Mouse (Mus musculus) gastrocnemius, postnatal 10 days (tissue): ENCODE data around the gene Rara. TPM values are rescaled to one million over a fixed set of nuclear protein-coding genes. Genes with fewer than 3 reads are reported as not detected.
"Not testable (repeated sequence)": the region's sequence is repeated elsewhere in the genome, so short reads cannot be mapped to it uniquely, and the experiment has no call there.

ENCODE experiments used
- DNase-seq: peaks from one replicate; pipeline ENCODE4 v3.0.0; 2021; ENCODE audit warnings: mixed read lengths
- long read RNA-seq, 2 experiments: library from polyadenylated mRNA; stranded (forward); transcript quantifications; one replicate each; pipeline ENCODE4 v2.0.0; 2021
- total RNA-seq, 2 experiments: library from RNA; stranded (reverse); gene quantifications; 2 replicates each; pipeline ENCODE4 v1.2.3; 2021

The Rara gene
- total RNA-seq = 10 to 100 TPM; 22.6 to 31.5 TPM
- long read RNA-seq, experiment 1, transcript Rara-204 (9 exons, 2,469 nt) = major isoform, 5 of 17 reads
- long read RNA-seq, experiment 1, partial matches to known transcripts = 7 of 17 reads
- long read RNA-seq, experiment 1, other reads (novel, unspliced or antisense) = 2 of 17 reads
- long read RNA-seq, experiment 2, transcript Rara-202 (8 exons, 3,238 nt) = major isoform, 7 of 21 reads
- long read RNA-seq, experiment 2, partial matches to known transcripts = 0 of 21 reads
- long read RNA-seq, experiment 2, other reads (novel, unspliced or antisense) = 10 of 21 reads

- no peak for DNase-seq
Measured at GRCm38 (mm10) chr11:98927438-98928076, at the start of gene Rara. Rara (plus strand) TSS chr11:98927818.

DNA sequence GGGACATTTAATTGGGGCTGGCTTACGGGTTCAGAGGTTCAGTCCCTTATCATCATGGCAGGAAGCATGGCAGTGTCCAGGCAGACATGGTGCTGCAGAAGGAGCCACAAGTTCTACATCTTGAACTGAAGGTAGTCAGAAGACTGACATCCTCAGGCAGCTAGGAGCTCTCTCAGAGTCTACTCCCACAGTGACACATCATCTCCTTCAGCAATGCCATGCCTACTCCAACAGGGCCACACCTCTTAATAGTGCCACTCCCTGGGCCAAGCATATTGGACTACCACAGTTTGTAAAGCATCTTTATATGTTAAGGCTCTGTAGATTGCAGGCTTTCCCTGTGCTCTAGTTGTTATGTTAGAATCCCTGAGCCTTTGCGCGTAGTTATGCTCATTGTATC is 39.9 kb upstream of the Rara start:
- DNase-seq = no peak

DNA sequence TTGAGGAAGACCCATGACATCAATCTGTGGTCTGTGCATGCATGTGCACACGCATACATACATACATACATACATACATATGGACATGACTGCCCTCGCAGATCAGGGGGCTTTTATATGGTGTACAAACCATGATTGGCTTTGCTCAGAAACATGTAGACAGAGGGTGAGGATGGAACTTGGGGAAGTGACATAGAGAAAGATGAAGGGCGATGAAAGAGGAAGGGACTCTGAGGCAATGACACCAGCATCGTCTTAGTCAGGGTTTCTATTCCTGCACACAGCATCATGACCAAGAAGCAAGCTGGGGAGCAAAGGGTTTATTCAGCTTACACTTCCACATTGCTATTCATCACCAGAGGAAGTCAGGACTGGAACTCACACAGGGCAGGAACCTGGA is 38.5 kb upstream of the Rara start:
- DNase-seq = no peak

- no peak for DNase-seq
Measured at GRCm38 (mm10) chr11:98889977-98890376, 37.6 kb upstream of the Rara start.

- no peak for DNase-seq
Measured at GRCm38 (mm10) chr11:98892426-98892825, 35.2 kb upstream of the Rara start.

GRCm38 (mm10) chr11:98900529-98901125 is 27.0 kb upstream of the Rara start:
- no peak for DNase-seq

DNA sequence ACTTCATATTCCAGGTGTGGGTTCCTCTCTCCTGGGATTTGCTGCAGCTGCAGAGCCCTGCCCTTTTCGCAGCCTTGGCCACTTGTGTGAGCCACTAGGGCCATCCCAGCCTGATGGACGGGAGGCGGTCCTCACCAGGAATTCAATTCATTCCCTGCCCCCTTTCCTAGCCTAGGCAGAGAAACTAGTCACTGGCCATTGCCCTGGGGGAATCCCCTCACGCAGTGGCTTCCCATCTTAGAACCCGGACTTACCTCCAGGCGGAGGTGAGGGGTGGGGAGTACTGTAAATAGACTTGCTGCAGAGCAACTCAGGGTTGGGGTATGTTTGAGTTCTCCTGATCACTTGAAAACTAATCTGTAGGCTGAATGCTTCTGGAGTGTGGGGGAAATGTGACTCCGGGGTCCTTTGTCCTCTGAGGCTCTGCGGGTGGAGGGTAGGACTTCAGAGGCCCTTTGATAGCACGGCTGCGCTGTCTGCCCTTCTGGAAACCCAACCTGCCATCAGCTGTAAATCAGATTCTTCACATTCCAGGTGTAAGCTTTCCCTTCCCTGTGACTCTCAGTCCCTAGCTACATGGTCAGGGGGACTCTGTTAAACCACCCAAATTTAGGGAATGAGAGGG is 24.9 kb upstream of the Rara start:
- DNase-seq = no peak

- DNase-seq = no peak
Measured at GRCm38 (mm10) chr11:98904577-98904976, 23.0 kb upstream of the Rara start.

- DNase-seq = no peak
Measured at GRCm38 (mm10) chr11:98905033-98905432, 22.6 kb upstream of the Rara start.

DNA sequence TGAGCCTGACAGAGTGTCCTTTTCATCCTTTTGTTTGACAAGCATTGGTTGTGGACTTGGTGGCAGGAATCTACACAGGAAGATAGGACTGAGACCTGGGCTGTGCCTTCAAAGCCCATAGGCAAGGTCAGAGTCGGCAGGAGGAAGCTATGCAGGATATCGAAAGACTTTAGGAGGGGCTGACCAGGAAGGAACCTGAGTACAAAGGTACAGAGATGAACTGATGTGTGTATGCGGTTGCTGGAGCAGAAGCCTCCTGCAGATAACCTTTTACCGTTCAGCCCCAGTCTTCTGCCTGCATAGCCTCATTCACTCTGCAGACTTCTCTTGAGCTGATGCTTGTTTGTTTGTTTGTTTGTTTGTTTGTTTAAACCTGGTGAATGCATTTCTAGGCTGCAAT is 22.0 kb upstream of the Rara start:
- no peak for DNase-seq

GRCm38 (mm10) chr11:98907063-98907436 is 20.6 kb upstream of the Rara start:
- DNase-seq = no peak

DNA sequence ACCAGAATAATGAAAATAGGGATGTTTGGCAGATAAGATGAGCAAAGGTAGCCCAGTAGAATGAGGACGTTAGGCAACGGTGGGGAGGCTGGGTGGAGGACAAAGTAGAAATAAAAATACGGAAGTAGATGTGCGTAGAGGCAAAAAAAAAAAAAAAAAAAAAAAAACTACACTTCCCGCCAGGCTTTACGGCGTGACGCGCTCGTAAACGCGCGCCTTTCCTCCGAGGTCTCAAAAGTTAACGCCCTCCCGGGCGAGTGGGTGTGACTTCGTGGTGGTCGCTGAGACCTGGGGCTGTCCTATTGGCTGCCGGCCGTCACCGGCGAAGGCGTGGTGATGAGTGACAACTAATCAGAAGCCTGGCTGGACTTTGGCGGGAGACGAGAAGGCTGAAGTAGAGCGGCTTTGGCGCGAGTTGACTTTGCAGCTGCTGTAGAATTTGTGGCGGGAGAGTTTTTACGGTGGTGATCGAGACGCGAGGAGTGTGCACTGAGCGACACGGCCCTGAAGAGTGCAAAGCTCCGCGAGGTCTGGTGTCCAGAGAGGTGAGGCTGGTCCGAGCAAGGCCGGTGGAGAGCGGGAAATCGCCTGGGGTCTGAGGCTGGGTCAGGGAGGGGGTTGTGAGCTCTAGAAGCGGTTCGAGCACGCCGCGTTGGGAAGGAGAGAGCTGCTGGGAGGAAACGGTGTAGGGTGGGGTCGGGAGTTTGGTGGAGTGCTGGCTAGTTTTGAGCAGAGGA is 20.0 kb upstream of the Rara start, which contains the start of gene Cdc6:
Cdc6 (plus strand) TSS at position 365 of the 737 bp plus-strand sequence.
- DNase-seq = peak; percentile 92

- peak; percentile 71 for DNase-seq
Measured at GRCm38 (mm10) chr11:98909654-98910053, 18.0 kb upstream of the Rara start.

GRCm38 (mm10) chr11:98910415-98910814 is 17.2 kb upstream of the Rara start:
- peak; percentile 39 for DNase-seq

DNA sequence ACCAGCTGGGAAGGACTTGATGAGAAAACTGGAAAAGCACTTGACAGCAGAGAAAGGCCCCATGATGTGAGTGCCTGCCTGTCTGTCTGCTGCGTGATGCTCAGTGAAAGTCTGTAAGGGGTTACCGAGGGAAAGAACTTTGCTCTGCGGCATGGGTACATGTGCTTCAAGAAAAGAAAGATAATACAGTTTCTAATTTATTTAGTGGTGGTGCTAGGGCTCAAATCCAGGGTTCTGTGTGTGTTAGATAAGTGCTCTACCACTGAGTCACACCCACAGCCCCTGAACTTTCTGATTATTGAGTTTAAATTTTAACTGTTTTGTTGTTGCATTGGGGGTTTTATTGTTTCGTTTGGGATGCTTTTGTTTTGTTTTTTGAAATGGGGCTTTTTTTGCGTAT is 16.1 kb upstream of the Rara start:
- no peak for DNase-seq

DNA sequence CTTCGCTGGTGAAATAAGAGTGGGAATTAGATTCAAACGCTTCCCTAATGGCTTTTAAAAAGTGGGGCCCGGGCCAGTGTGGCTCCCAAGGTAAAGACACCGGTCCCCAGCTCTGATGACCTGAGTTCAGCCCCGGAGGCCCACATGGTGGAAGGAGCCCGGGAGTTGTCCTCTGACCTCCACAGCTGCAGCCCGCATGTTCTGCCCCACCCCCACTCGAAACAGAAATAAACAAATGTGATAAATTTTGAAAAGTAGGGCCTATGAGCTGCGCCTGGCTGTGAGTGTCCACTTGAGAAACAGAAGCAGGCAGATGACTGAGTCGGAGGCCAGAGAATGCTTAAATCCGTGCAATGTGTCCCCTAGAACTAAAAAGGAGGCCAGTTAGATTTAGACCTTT is 13.4 kb upstream of the Rara start:
- no peak for DNase-seq

- not testable (repeated sequence) for DNase-seq
Measured at GRCm38 (mm10) chr11:98916376-98916775, 11.2 kb upstream of the Rara start.

GRCm38 (mm10) chr11:98917428-98918005 is 10.1 kb upstream of the Rara start:
- no peak for DNase-seq

DNA sequence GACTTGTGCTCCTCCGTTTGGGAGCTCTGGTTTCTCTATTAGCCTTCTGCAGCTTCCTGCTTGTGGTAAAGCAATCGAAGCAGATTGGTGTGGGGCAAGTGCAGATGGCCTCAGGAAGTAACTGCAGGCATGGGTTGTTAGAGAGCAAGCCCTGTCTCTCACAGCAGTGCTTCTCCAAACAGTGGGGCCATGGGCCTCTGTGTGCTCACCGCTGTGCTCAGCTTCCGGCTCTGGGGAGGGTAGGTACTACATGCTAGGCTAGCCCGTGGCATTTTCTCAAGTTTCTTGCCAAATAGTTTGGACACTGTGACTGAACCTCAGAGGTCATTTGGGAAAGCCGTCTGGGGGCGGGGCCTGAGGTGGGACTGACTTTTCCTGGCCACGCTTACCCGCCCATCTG is 9.4 kb upstream of the Rara start:
- DNase-seq = peak; percentile 34

- DNase-seq = no peak
Measured at GRCm38 (mm10) chr11:98919009-98919408, 8.6 kb upstream of the Rara start.

DNA sequence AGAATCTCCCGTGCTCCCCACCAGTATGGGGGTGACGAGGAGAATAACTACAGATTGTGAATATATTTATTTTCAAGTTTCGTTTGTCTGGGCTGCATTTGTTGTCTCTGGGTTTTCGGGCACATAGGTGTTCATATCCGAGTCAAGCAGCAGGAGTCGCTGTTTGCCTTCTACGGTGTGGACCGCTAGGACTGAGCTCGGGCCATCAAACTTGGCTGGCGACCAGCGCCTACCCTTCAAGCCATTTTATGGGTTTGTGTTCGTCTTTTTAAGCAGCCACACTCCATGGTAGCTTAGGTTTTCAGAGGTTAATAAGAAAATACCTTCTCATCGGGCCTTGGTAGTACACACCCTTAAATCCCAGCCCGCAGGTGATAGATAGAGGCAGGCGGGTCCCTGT is 5.8 kb upstream of the Rara start:
- peak; percentile 83 for DNase-seq

DNA sequence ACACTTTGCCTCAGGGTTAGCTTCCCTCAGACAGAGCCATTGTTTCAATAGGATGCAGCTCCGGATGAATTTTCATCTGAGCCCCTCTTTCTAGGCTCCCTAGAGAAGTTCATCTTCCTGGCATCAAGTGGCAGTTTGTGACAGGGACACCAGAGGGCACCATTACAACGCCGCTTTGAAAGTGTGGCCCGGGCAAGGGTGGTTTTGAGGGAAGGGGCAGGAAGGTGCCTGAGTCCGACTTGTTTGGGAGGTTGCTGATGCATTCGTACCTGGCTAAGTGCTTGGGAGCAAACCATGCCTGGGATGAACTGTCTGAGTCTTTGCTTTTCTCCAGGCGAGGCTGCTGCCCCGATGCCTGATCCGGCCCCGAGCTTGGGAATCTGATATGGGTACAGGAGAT is 5.3 kb upstream of the Rara start:
- peak; percentile 56 for DNase-seq
